Mouse (Mus musculus) midbrain, embryonic 12.5 days (tissue): Measurements from ENCODE around the gene Nps. TPM values are rescaled to one million over a fixed set of nuclear protein-coding genes. Genes with fewer than 3 reads are reported as not detected.

ENCODE experiments used
- ATAC-seq: fragments of 200-750 bp; cut with Nextera tagmentation; 2 replicates; pipeline ENCODE4 v1.8.0; 2017; ENCODE audit warnings: low read depth, moderate TSS enrichment, moderate library complexity; ENCODE audit not compliant: low FRiP score
- H3K27ac ChIP-seq: fragments of 300-500 bp; sonication (generic); replicated peaks from 2 replicates; pipeline ENCODE4 v1.5.1; 2016; ENCODE audit warnings: mild to moderate bottlenecking
- H3K27me3 ChIP-seq: fragments of 300-500 bp; sonication (generic); 2 replicates; pipeline ENCODE4 v1.6.1; 2016; ENCODE audit warnings: mild to moderate bottlenecking
- H3K36me3 ChIP-seq: fragments of 300-500 bp; sonication (generic); 2 replicates; pipeline ENCODE4 v1.6.1; 2016
- H3K4me1 ChIP-seq: fragments of 300-500 bp; sonication (generic); 2 replicates; pipeline ENCODE4 v1.6.1; 2016
- H3K4me2 ChIP-seq: fragments of 300-500 bp; sonication (generic); replicated peaks from 2 replicates; pipeline ENCODE4 v1.6.1; 2016; ENCODE audit warnings: mild to moderate bottlenecking, moderate library complexity
- H3K4me3 ChIP-seq: fragments of 300-500 bp; sonication (generic); 2 replicates; pipeline ENCODE4 v1.5.1; 2016; ENCODE audit warnings: mild to moderate bottlenecking
- H3K9ac ChIP-seq: fragments of 300-500 bp; sonication (generic); replicated peaks from 2 replicates; pipeline ENCODE4 v1.6.1; 2016; ENCODE audit warnings: mild to moderate bottlenecking, moderate library complexity
- H3K9me3 ChIP-seq: fragments of 300-500 bp; sonication (generic); 2 replicates; pipeline ENCODE4 v1.6.1; 2016; ENCODE audit warnings: mild to moderate bottlenecking
- WGBS: fragments of 180-500 bp; shearing (Covaris S2); methylation state at CpG from one replicate; pipeline ENCODE4 v1.1.7; 2016; 5-methylcytosine and 5-hydroxymethylcytosine counted together
- polyA plus RNA-seq: library from polyadenylated mRNA; unstranded; fragments of >200 nt; fragmentation: Nextera tagmentation; extraction: Ambion mirVana; gene quantifications from 2 replicates; pipeline ENCODE4 v1.2.1, GENCODE M21; 2016

Gene Nps
- polyA plus RNA-seq, 1 experiment from 2014 or later = not detected

DNA sequence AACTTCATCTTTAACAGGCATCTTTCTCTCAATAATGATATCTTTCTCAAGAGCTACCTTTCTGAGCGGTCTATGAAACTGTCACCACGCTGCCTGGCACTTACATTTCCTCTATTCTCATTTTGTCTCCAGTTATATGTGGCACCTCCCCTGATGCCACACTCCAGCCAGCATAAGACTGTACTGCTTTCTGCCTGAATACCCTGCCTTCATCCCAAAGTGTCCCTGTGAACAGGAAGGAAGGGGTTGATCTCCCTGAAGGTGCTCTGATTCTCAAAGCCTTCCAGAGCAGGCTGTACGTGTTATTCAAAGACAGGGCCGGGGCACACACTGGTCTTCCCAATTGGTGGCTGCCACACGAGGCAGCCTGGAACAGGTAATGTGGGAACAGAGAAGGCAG is 12.1 kb upstream of the Nps start:
- Histone ChIP-seq H3K27ac (no peak overlapping the region), H3K9me3 (no peaks in the 10 kb centered on the region), H3K4me2 (no peak overlapping the region), H3K4me1 (no peaks in the 10 kb centered on the region), H3K36me3 (no peaks in the 10 kb centered on the region), H3K4me3 (no peak overlapping the region), H3K27me3 (no peaks in the 10 kb centered on the region), H3K9ac (no peak overlapping the region)
- ATAC-seq = no peak
- WGBS = 86% methylated on average over 5 of the region's 5 CpGs

DNA sequence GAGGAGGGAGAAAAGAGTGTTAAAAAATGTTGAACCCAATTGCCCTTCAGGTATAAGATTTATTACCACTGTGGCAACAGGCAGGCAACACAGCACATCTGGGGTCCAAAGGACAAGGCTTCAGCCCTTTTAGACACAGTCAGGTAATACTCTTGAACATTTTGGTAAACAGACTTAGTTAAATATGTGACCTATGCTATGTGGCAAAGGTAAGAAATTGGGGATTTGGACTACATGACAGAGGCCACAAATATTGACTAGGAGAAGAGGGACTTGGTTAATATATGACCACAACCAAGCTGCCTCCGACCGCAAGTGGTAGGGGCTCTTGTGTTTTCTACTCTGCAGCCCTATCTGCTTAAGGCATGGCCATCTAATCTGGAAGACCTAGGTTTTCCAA is 5.3 kb upstream of the Nps start:
- ATAC-seq = no peak
- Histone ChIP-seq H3K36me3 (no peaks in the 10 kb centered on the region), H3K4me3 (no peak overlapping the region), H3K9ac (no peak overlapping the region), H3K4me2 (no peak overlapping the region), H3K27ac (no peak overlapping the region), H3K27me3 (no peaks in the 10 kb centered on the region), H3K9me3 (no peaks in the 10 kb centered on the region), H3K4me1 (no peaks in the 10 kb centered on the region)
- WGBS = 97% methylated on average over 2 of the region's 2 CpGs

DNA sequence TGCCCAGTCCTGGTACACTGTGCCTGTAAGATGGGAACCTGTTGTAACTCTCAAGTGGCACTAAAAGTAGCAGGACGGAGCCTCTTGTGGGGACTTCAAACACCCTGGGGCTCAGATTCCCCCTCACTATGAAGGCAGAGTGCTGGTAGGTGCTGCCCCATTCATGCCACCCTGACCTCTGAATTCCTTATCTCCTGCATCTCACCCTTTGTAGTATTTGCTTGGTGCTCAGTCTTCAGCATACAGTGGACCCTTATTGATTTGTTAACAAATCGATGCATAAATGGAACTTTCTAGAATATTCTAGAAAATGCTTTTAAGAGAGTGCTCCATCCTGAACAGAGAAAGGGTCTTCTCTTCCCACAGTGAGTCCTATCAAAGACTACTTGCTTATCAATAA is 4.1 kb upstream of the Nps start:
- H3K4me1 ChIP-seq = no peaks in the 10 kb centered on the region
- H3K27ac ChIP-seq = no peak overlapping the region
- ATAC-seq = no peak
- no peaks in the 10 kb centered on the region for H3K27me3 ChIP-seq
- H3K4me3 ChIP-seq = no peak overlapping the region
- WGBS = 84% methylated on average over 2 of the region's 2 CpGs
- no peak overlapping the region for H3K9ac ChIP-seq
- H3K36me3 ChIP-seq = no peaks in the 10 kb centered on the region
- H3K9me3 ChIP-seq = no peaks in the 10 kb centered on the region
- no peak overlapping the region for H3K4me2 ChIP-seq

DNA sequence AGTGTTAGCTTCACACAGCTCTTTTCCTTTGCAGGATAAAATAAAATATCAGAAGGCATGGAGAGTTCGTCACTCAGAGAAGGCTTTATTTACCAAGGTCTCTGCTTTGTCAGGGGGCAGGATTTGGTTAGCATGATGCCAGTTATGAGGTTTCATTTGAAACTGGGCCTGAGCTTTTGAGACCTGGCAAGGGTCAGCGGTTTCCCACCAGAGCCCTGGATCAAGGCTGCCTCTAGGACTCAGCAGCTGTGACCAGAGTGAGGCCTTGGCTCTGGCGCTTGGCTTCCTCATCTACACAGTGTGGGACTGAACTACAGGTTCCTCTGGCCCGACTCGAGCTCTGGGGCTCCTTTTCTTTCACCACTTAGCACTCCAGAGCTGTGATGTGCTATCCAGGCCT is 12.5 kb downstream of the Nps start:
- H3K27me3 ChIP-seq = no peaks in the 10 kb centered on the region
- H3K4me3 ChIP-seq = no peak overlapping the region
- no peak overlapping the region for H3K27ac ChIP-seq
- no peak overlapping the region for H3K9ac ChIP-seq
- no peaks in the 10 kb centered on the region for H3K9me3 ChIP-seq
- no peaks in the 10 kb centered on the region for H3K36me3 ChIP-seq
- no peak for ATAC-seq
- WGBS = 90% methylated on average over 5 of the region's 5 CpGs
- no peak overlapping the region for H3K4me2 ChIP-seq
- no peaks in the 10 kb centered on the region for H3K4me1 ChIP-seq

DNA sequence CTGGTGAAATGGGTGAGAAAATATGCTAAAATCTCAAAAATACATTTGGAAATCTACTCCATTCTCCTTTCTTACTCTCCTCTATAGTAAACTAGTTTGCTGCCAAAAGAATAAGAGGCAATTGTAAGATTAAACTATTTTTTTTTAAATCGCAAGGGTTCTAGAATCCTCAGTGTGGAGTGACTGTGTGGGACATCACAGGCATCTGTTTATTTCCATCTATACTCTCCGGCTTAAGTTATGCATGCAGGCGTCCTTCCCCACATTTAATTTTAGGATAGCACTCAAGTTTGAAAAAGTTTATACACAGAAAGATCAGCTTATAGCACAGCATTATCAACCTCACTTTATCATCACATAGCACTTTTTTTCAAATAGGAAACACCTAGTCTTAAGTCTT is 24.7 kb downstream of the Nps start:
- Histone ChIP-seq H3K27me3 (no peaks in the 10 kb centered on the region), H3K4me3 (no peak overlapping the region), H3K9me3 (no peaks in the 10 kb centered on the region), H3K9ac (no peak overlapping the region), H3K36me3 (no peaks in the 10 kb centered on the region), H3K4me1 (no peaks in the 10 kb centered on the region), H3K4me2 (no peak overlapping the region), H3K27ac (no peak overlapping the region)
- WGBS = 91% methylated on average over 3 of the region's 3 CpGs
- no peak for ATAC-seq

DNA sequence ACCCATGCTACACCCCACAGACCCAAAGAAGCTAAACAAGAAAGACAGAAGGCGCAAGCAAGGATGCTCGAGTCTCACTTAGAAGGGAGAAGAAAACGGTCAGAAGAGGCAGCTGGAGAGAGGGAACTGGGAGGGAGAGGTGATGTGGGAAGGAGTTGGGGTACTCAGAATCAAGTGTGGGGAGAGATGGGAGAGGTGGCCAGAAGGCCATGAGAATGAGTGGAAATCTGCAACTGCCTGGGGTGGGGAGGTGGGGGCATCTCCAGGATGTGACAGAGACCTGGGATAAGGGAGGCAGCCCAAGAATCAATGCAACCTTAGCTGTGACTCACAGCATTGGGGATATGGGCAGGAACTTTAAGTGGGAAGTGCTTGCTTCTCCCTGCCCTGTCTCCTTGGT is 31.5 kb downstream of the Nps start:
- H3K9ac ChIP-seq = no peak overlapping the region
- no peaks in the 10 kb centered on the region for H3K4me1 ChIP-seq
- no peak for ATAC-seq
- H3K27me3 ChIP-seq = no peaks in the 10 kb centered on the region
- H3K36me3 ChIP-seq = no peaks in the 10 kb centered on the region
- WGBS = 87% methylated on average over 3 of the region's 3 CpGs
- no peak overlapping the region for H3K4me3 ChIP-seq
- no peak overlapping the region for H3K4me2 ChIP-seq
- H3K27ac ChIP-seq = no peak overlapping the region
- H3K9me3 ChIP-seq = no peaks in the 10 kb centered on the region

DNA sequence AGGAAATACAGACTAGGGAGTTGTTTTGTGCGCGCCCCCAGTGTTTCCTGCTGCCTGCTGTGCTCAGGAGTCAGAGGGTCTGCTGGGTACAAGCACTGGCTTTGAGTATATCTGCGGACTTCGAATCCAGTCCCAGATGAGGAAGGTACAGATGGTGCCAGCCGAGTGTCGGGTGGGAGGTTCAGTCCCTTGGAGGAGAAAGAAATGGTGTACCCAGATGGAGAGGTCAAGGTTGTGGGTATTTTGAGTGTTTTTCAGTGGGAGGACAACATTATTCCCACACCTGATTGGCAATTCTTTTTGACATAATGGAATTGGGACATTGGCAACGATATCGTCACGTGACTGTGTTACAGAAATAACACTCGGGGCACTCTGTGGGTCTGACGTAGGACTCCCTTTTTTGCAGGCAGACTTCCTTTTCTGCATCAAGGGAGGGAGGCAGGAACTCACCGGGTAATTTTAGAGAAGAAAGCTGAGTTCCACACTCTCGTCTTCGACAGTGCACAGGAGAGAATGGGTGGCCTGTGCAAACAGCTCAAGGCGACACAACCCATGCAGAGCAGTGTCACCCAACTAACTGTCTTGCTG is 33.2 kb downstream of the Nps start:
- H3K4me3 ChIP-seq = no peak overlapping the region
- H3K9me3 ChIP-seq = no peaks in the 10 kb centered on the region
- H3K4me1 ChIP-seq = no peaks in the 10 kb centered on the region
- H3K27me3 ChIP-seq = no peaks in the 10 kb centered on the region
- H3K4me2 ChIP-seq = no peak overlapping the region
- no peak overlapping the region for H3K9ac ChIP-seq
- H3K27ac ChIP-seq = no peak overlapping the region
- WGBS = 91% methylated on average over 15 of the region's 15 CpGs
- ATAC-seq = no peak
- no peaks in the 10 kb centered on the region for H3K36me3 ChIP-seq

DNA sequence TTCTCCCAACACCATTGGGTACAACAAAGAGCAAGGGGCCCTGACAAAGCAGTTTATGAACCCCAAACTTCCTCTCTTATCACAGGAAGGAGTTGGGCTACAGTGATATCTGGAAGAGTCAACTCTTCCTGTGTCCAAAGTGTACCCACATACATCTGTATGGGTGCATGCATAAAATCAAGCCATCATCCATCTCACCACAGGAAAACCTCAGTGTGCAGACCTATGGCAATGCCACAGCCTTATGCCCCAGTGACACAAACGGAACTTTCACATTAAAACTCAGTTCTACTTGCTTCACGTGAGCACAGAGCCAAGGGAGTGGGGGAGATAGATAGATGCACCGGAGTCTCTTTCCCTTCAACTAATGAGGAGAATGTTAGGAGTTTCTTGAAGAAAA is 36.0 kb downstream of the Nps start:
- 94% methylated on average over 3 of the region's 3 CpGs for WGBS
- no peaks in the 10 kb centered on the region for H3K36me3 ChIP-seq
- no peaks in the 10 kb centered on the region for H3K27me3 ChIP-seq
- H3K27ac ChIP-seq = no peak overlapping the region
- H3K9me3 ChIP-seq = no peaks in the 10 kb centered on the region
- H3K4me2 ChIP-seq = no peak overlapping the region
- H3K4me1 ChIP-seq = no peaks in the 10 kb centered on the region
- no peak overlapping the region for H3K4me3 ChIP-seq
- ATAC-seq = no peak
- H3K9ac ChIP-seq = no peak overlapping the region

DNA sequence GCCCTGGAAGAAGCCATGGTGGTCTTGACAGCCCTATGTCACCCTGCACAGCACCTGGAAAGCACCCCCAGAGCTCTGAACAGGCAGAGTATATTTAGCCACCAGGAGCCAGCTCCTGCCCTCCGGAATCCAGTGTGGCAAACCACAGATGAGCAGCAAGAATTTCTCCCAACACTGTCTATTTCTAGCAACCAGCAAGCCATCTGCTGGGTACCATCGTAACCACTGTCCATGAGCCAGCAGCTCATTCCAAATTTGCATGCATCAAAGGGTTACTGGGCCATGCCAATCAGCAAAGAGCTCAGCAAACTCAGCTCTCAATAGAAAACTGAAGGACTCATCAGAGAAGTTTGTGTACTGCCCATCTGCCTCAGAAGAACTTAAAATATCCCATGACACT is 46.0 kb downstream of the Nps start:
- WGBS = 88% methylated on average over 2 of the region's 2 CpGs

More for the DNA sequence above, 46.0 kb downstream of the Nps start:
- Histone ChIP-seq H3K9me3 (no peaks in the 10 kb centered on the region), H3K4me3 (no peak overlapping the region), H3K4me1 (no peaks in the 10 kb centered on the region), H3K27me3 (no peaks in the 10 kb centered on the region), H3K36me3 (no peaks in the 10 kb centered on the region), H3K4me2 (no peak overlapping the region), H3K27ac (no peak overlapping the region), H3K9ac (no peak overlapping the region)
- no peak for ATAC-seq

Other genes with a start within 250 kb of the Nps start
- gene Foxi2, start 151.6 kb downstream of the Nps start, polyA plus RNA-seq = 0.10 and 0.13 TPM in 2 replicates